Mouse (Mus musculus): ENCODE measurements around the gene Zfp579.

Gene Zfp579

DNA sequence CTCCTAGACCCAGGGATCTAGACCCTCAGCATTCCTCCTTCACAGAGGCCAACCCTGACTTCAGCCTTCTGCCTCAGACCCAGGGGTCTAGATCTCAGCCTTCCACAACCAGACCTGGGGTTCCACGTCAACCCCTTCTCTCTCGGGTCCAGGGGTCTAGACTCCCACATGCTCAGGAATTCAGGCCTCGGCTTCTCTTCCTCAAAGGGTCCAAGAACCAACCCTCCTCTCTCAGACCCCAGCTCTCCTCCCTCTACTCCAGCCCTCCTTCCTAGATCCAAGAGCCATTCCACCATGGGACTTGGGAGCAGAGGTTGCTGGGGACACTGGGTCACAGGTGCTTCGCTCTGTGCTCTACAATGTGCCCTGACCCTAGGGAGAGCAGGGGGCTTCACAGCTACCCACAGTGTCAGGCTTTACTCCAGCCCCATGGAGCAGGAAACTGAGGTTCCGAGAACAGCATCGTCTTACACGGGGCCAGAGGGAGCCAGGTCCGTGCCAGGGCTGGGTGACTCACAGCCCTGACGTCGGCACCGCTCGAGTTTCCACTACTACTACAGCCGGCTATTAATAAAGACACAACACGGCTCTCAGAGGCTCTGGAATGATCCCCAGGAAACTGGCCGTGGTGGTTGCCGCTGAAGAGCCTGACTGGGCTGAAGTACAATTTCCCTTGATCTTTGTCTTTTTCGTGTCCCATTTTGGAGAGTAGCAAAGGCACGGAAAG is 23.5 kb downstream of the Zfp579 start:
- in situ Hi-C loops (cut with MboI; ENCODE audit: unreplicated experiment in 2 of 2): loop anchor here in 1 of 2 experiments (25.0 kb wide), 1 partner anchor 315 kb away; no protein-coding TSS in a partner anchor

DNA sequence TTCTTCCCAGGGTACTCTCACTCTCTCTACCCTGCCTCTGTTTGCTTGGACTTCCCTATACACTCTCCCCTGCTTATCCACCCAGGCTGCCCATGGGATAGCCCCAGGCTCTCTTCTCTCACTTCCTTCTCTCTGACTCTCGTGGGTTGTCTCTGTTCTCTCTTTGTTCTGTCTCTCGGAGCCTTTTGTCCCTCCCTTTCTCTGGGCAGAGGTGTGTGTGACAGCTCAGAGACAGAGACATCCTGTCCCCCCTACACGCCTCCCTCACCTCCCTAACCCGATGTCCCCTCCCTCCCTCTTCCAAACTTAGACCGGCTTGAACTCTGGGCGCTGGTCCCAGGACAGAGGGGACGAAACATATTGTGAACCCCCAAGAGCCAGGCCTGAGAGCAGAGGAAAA is 24.2 kb downstream of the Zfp579 start:
- in situ Hi-C loops (cut with MboI; ENCODE audit: unreplicated experiment in 2 of 2): loop anchor here in 1 of 2 experiments (25.0 kb wide), 1 partner anchor 316 kb away; no protein-coding TSS in a partner anchor

DNA sequence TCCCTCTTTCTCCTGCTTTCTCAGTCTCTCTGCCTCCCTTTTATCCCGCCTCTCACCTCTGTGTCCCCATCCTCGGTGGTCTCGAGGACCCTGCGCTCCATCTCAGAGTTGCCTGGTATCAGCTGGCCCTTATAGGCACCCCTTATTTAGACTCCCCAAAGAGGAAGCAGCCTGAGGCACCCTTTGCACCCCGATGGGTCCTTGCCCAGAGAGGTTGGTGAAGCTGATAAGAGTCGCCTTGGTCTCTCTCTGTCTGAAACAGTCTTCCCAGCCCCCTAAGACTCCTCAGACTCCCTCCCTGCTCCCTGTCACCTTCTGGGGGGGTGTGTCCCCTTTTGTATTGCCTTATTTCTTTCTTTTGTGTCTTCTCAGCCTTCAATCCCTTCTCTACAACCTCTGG is 24.9 kb downstream of the Zfp579 start, which contains the start of gene Sbk3:
Gene Sbk3 (minus strand): TSS at position 101 of the 400 bp plus-strand sequence.
- in situ Hi-C loops (cut with MboI; ENCODE audit: unreplicated experiment in 2 of 2): loop anchor here in 1 of 2 experiments (25.0 kb wide), 1 partner anchor 316 kb away; no protein-coding TSS in a partner anchor

DNA sequence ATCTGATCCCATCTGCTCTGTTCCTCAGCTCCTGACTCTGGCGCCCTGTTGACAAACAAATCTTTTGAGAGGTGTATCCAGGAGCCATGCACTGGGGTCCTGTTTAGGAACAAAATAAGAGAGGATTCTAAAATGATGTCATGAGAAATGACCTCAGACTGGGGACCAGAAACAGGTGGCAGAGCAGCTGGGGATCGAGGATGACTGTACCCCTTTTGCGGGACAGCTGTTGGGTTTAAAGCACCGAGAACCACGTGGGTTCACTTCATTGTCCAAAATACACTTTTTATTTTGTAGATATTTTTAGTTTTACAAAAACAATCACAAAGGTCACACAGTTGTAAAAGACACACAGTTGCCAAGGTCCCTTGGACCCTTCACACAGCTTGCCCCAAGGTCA is 31.0 kb downstream of the Zfp579 start:
- in situ Hi-C loops (cut with MboI; ENCODE audit: unreplicated experiment in 2 of 2): loop anchor here in 1 of 2 experiments (5.0 to 25.0 kb wide), 2 partner anchors 32 to 322 kb away; partner anchors contain the start of gene Zfp579

DNA sequence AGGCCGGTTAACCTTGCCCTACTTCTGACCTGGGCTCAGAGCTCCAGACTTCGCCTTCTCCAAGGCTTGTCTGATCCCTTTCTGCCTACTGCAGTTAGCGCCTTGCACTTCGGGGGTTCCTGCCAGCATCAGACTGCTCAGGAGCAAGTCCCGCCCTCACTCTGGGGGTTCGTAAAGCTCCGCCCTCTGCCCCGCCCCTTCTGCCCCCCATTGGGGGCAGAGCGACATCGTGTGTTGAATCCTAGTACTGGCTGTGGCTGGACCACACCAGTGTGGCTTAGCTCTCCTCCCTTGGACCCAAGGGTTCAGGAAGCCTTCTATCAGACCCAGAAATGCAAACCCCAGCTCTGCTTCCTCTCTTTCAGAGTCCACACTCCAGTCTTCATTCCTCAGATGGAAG is 31.7 kb downstream of the Zfp579 start, which contains the start of gene Sbk2:
Gene Sbk2 (minus strand): TSS at position 135 of the 400 bp plus-strand sequence.
- in situ Hi-C loops (cut with MboI; ENCODE audit: unreplicated experiment in 2 of 2): loop anchor here in 1 of 2 experiments (5.0 to 25.0 kb wide), 2 partner anchors 33 to 323 kb away; partner anchors contain the start of gene Zfp579

DNA sequence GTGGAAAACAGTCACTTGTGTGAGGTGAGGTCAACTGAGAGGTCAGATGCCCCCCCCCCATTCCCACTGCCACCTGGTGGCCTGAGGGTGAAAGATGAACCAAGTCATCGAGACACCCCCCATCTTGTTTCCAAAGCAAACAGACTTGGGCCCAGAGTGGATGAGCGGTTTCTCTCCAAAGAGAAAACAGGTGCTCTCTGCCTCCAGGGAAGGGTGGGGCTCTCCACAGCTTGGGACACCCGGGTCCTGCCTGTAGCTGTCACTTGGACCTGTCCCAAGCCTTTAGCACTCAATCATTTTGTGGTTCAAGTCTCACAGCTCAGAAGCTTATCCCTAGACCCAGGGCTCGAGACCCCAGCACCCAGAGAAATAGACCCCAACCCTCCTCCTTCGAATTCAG is 32.4 kb downstream of the Zfp579 start:
- in situ Hi-C loops (cut with MboI; ENCODE audit: unreplicated experiment in 2 of 2): loop anchor here in 1 of 2 experiments (5.0 to 25.0 kb wide), 2 partner anchors 34 to 324 kb away; partner anchors contain the start of gene Zfp579

DNA sequence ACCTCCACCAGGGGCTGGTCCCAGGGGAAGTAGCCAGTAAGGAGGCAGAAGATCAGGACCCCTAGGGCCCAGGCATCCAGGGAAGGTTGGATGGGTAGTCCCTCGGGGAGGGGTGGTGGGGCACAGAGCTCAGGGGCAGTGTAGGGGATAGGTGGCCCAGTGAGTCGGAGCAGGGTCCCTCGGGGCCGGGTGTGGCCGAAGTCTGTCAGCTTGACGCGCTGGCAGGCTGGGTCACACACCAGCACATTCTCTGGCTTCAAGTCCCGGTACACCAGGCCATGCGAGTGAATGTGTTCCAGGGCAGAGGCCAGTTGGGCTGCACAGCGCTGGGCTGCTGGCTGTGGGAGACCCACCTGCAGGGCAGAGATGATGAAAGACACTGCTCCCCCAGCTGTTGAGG is 38.6 kb downstream of the Zfp579 start:
- in situ Hi-C loops (cut with MboI; ENCODE audit: unreplicated experiment in 2 of 2): loop anchor here in 1 of 2 experiments (25.0 kb wide), 1 partner anchor 330 kb away; no protein-coding TSS in a partner anchor

DNA sequence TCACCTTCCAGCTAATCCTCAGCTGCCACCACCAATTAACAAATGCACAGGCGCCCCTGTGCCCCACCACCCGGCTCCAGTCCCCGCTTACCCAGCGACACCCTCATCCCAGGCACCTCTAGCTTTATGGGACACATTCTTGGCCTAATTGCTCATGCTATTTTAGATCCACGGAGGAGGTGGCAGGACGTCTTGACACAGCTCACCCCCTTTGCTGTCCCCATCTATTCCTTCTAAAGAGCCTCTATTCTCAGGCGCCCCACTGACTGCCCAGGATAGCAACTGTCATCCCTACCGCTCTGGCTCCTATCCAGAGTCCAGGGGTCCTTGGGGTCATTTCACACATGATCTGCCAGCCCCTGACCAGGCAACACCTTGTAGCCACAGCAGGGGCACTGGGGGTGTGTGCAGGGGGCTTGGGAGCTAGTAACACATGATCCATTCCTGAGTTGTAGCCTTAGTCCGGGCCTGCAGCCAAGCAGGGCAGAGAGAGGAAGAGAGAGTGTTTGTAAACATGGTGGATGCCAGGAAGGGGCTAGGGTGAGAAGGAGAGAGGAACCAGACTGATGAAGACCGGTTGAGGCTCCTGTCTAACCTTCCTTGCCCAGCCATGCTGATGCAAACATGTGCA is 42.0 kb downstream of the Zfp579 start:
- in situ Hi-C loops (cut with MboI; ENCODE audit: unreplicated experiment in 2 of 2): loop anchor here in 1 of 2 experiments (25.0 kb wide), 1 partner anchor 333 kb away; no protein-coding TSS in a partner anchor

DNA sequence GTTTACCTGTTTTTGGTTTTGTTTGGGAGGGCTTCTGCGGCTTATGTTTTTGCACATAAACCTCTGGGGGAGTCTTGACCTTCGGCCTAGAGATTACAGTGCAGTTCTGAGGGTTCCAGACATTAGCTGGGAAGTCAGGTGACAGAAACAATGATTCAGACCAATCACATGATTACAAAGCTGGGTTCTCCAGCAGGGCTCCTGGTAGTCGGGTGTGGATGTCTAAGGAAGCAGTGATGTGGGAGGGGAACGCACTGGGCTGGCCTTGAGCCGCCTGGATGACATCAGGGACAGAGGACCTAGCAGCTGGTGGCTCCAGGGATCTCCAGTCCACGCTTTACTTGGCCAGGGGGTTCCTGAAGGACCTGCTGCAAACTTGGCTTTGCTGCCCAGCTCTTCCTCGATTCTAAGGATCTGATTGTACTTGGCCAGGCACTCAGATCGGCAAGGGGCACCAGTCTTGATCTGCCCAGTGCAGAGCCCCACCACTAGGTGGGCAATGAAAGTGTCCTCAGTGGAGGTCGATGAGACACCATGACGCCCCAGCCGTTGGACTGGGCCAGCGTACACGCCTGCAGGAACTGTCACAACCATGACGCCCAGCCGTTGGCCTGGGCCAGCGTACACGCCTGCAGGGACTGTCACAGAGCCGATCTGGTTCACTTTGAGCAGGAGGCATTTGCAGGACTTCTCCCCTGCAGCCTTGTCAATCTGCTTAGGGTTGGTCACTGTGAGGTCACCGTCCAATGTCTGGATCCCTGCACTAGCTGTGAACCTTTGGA is 45.2 kb downstream of the Zfp579 start:
- in situ Hi-C loops (cut with MboI; ENCODE audit: unreplicated experiment in 2 of 2): loop anchor here in 1 of 2 experiments (25.0 kb wide), 1 partner anchor 337 kb away; no protein-coding TSS in a partner anchor

DNA sequence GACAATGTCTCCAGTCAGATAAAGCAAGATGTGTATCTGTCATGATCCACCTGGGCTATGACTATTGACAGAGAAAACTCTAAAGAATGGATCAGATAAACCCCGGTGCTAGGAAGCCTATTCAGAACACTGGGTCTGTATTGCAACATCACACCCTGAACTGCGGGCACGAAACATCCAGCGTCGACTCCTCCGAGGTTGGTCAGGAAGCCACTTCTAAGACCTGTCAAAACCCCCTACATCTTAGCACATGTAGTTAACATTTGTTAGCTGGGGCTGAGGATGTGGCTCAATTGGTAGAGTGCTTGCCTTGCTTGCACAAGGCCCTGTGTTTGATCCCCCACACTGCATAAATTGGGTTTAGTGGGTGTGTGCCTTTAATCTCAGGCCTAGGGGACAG is 47.6 kb downstream of the Zfp579 start:
- in situ Hi-C loops (cut with MboI; ENCODE audit: unreplicated experiment in 2 of 2): loop anchor here (10.0 to 25.0 kb wide), 5 partner anchors 56 to 1176 kb away; partner anchors contain the start of genes Leng8 (in 2 of the 2) and Rpl28 (in 1 of the 2)

DNA sequence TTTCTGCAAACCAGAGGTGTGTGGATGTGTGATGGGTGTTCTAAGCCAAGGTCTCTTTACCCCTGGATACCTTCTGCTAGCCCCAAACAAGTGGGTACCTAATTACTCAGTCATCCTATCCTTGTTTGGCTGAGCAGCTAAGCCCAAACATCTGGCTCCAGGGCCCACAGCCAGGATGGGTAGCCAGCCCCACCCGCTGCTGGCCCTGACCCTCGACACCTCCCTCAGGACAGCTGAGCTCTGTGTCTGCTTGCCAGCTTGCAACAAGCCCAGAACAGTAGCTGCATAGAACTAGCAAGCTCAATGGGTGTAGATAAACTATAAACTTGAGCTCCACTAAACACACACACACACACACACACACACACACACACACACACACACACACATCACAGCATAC is 48.1 kb downstream of the Zfp579 start:
- in situ Hi-C loops (cut with MboI; ENCODE audit: unreplicated experiment in 2 of 2): loop anchor here (10.0 to 25.0 kb wide), 5 partner anchors 57 to 1177 kb away; partner anchors contain the start of genes Leng8 (in 2 of the 2) and Rpl28 (in 1 of the 2)

DNA sequence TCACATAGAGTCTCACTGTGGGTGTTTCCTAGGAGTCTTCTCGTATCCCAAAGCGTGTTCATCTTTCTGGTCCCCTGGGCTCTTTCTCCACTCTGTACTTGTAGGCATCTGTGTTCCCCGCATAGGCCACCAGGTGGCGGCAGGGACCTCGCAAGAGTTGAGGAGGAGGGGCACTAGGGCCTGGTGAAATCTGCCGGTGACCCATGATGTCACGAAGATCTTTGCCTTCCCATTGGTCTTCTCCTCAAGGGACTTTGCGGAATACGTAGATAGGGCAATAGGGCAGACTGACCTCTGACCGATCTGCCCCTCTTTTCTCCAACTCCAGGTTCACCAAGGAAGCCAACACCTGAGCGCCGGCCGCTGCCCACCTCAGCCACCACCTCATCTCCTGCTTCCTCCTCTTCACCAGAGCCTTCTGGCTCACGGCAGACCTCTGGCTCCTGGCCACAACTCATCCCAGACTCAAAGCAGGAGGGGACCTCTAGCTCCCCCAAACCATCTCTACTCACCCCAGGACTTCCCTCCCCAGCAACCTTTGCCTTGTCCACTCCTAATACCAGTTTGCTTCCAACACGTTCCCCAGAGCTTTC is 52.6 kb downstream of the Zfp579 start:
- in situ Hi-C loops (cut with MboI; ENCODE audit: unreplicated experiment in 2 of 2): loop anchor here (5.0 to 25.0 kb wide), 12 partner anchors 36 to 1254 kb away; partner anchors contain the start of genes Leng8 (in 2 of the 2), Galp (in 1 of the 2), Gm36210 (in 1 of the 2) and Rpl28 (in 1 of the 2)

DNA sequence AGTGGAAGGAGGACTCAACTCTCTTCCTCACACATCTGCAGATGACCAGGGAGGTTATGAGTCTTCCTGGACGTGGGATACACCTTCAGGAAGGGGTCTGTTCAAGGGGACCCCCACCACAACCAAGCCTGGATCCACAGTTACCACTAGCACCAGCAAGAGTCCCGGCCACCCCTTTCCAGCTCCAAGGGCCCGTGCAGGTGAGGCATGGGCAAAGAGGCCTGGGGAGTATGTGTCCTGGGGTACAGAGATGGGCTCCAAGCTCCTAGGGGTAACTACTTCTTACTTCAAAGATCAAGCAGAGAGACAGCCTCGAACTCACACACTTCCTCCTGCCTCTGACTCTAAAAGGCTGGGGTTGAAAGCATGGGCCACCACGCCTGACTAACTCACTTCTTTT is 53.3 kb downstream of the Zfp579 start:
- in situ Hi-C loops (cut with MboI; ENCODE audit: unreplicated experiment in 2 of 2): loop anchor here (5.0 to 25.0 kb wide), 12 partner anchors 35 to 1255 kb away; partner anchors contain the start of genes Leng8 (in 2 of the 2), Galp (in 1 of the 2), Gm36210 (in 1 of the 2) and Rpl28 (in 1 of the 2)

DNA sequence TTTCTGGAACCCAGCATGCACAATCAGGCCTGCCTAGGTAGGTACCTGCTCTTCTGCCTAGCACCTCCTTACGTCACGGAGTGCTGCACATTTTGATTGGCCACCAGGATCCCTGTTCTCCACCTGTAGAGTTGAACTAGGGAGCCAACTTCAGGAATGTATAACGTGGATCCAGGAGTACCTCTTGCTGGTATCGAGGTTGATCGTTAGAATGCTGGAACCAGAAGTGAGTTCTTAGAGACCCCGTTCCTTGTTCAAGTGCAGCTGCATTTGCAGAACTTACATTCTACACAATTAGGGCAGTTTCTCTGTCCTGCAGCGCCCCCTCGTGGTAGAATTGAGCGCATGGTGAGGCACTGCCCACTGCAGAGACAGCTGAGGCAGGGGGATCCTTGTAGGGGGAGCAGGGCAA is 55.9 kb downstream of the Zfp579 start:
- in situ Hi-C loops (cut with MboI; ENCODE audit: unreplicated experiment in 2 of 2): loop anchor here (5.0 to 25.0 kb wide), 12 partner anchors 33 to 1257 kb away; partner anchors contain the start of genes Leng8 (in 2 of the 2), Galp (in 1 of the 2), Gm36210 (in 1 of the 2) and Rpl28 (in 1 of the 2)

DNA sequence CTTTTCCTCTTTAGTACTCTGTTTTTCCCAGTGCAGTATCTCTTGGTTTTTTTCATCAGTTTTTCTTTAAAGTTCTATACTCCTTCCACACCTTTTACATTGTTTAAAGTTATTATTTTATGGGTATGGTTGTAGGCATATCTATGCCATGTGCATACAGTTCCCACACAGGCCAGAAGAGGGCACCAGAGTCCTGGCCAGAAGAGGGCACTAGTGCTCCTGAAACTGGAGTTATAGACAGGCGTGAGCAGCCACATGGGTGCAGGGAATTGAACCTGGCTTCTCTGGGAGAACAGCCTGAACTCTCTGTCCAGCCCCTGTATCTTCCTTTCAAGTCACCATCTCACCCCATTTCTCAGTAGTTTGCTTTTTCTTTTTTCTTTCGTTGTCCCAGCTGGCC is 57.5 kb downstream of the Zfp579 start:
- in situ Hi-C loops (cut with MboI; ENCODE audit: unreplicated experiment in 2 of 2): loop anchor here (5.0 to 25.0 kb wide), 3 partner anchors 126 to 801 kb away; partner anchors contain the start of genes Leng8 (in 2 of the 2) and Ube2s (in 2 of the 2)

DNA sequence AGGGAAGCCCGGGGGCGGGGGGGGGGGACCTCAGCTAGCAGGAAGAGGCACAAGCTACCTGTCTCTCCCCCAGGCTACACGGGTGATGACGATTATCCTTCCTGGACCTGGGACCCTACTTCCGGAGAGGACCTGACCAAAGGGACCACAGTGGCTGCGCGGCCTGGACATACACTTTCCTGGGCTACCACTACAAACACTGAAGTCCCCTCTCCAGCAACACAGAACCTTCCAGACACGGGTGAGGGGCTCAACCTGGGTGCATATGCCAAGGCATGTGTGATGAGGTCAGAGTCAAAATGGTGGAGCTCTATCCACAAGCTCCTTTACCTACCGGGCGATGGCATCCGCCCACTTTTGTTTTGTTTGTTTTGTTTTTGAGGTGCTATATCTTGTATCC is 58.6 kb downstream of the Zfp579 start:
- in situ Hi-C loops (cut with MboI; ENCODE audit: unreplicated experiment in 2 of 2): loop anchor here (5.0 to 25.0 kb wide), 3 partner anchors 125 to 800 kb away; partner anchors contain the start of genes Leng8 (in 2 of the 2) and Ube2s (in 2 of the 2)

DNA sequence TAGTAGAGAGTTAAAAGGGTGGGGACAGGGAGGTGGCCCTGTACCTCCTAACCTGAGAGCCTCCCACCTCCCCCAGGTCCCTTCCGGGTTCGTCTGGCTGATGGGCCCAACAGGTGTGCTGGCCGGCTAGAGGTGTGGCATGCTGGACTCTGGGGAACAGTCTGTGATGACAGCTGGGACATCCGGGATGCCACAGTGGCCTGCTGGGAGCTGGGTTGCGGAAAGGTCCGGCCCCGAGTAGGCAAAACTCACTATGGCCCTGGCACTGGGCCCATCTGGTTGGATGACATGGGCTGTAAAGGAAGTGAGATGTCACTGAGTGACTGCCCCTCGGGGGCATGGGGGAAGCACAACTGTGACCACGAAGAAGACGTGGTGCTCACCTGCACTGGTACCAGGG is 59.1 kb downstream of the Zfp579 start:
- in situ Hi-C loops (cut with MboI; ENCODE audit: unreplicated experiment in 2 of 2): loop anchor here (5.0 to 25.0 kb wide), 3 partner anchors 125 to 800 kb away; partner anchors contain the start of genes Leng8 (in 2 of the 2) and Ube2s (in 2 of the 2)

DNA sequence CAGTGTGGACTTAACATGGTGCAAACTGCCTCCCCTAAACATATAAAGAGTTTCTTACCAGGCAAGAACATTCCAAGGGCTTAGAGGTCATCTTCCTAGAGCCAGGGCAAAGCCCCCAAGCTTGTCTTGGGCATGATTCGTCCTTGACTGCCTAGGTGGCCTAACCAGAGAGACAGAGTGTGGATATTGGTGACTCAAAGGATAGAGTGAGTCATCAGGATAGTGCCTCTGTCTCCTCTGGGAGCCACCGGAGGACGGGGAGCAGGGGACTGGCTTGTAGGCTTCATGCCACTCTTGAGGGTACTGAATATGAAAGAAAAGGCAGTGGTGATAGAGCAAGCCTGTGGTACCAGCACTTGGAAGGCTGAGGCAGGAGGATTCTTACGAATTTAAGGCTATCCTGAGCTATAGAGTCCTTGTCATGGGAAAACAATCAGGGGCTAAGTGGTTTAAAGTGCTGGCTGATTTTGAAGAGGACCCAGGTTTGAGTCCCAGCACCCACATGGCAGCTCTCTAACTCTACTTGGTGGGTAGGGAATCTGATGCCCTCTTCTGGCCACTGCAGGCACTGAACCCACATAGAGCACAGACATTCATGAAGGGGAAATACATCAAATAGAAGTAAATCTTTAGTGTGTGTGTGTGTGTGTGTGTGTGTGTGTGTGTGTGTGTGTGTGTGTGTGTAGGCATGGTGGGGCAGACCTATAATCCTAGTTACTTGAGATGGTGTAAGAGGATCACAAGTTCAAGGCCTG is 61.6 kb downstream of the Zfp579 start:
- in situ Hi-C loops (cut with MboI; ENCODE audit: unreplicated experiment in 2 of 2): loop anchor here (10.0 to 25.0 kb wide), 2 partner anchors 310 to 797 kb away; partner anchors contain the start of gene Leng8 (in 2 of the 2)
